Mouse (Mus musculus): Measurements from ENCODE around the gene Gjc3. TPM values are rescaled to one million over a fixed set of nuclear protein-coding genes. Genes with fewer than 3 reads are reported as not detected.

The Gjc3 gene
- 0.92 and 1.2 TPM in 2 replicates for polyA plus RNA-seq (2015; fragmentation: Nextera tagmentation; extraction: Ambion mirVana)

GRCm38 (mm10) chr5:137962945-137963344 lies at the start of gene Gjc3:
TSS of gene Gjc3 (minus strand) at chr5:137963098.
- no peaks in the 10 kb centered on the region for H3K36me3 ChIP-seq
- no peaks in the 10 kb centered on the region for H3K4me1 ChIP-seq
- no peak within 1 kb of the TSS for H3K9ac ChIP-seq
- no peak for ATAC-seq (ENCODE audit: insufficient number of reproducible peaks, low FRiP score, low TSS enrichment, low read depth)
- no peak within 1 kb of the TSS for H3K4me2 ChIP-seq (replicated peaks)
- no peak within 1 kb of the TSS for H3K27ac ChIP-seq (replicated peaks)
- no peaks in the 10 kb centered on the region for H3K9me3 ChIP-seq (replicated peaks)
- no peak within 1 kb of the TSS for H3K4me3 ChIP-seq (replicated peaks)
- no peaks in the 10 kb centered on the region for H3K27me3 ChIP-seq
- 56% methylated on average over 8 of the region's 8 CpGs for WGBS

- H3K36me3 ChIP-seq = no peaks in the 10 kb centered on the region
- 95% methylated on average over 5 of the region's 5 CpGs for WGBS
- H3K4me1 ChIP-seq = no peaks in the 10 kb centered on the region
- H3K9ac ChIP-seq = no peak overlapping the region
- no peak for ATAC-seq (ENCODE audit: insufficient number of reproducible peaks, low FRiP score, low TSS enrichment, low read depth)
- no peak overlapping the region for H3K27ac ChIP-seq (replicated peaks)
- H3K4me3 ChIP-seq (replicated peaks) = no peak overlapping the region
- H3K27me3 ChIP-seq = no peaks in the 10 kb centered on the region
- no peaks in the 10 kb centered on the region for H3K9me3 ChIP-seq (replicated peaks)
- no peak overlapping the region for H3K4me2 ChIP-seq (replicated peaks)
These were observed 49.5 kb upstream of the Gjc3 start for GRCm38 (mm10) chr5:138012382-138012781.

- H3K9me3 ChIP-seq (replicated peaks) = no peaks in the 10 kb centered on the region
- no peak overlapping the region for H3K4me2 ChIP-seq (replicated peaks)
- no peak overlapping the region for H3K27ac ChIP-seq (replicated peaks)
- no peak overlapping the region for H3K4me3 ChIP-seq (replicated peaks)
- no peaks in the 10 kb centered on the region for H3K4me1 ChIP-seq
- H3K27me3 ChIP-seq = no peaks in the 10 kb centered on the region
- no peaks in the 10 kb centered on the region for H3K36me3 ChIP-seq
- no peak for ATAC-seq (ENCODE audit: insufficient number of reproducible peaks, low FRiP score, low TSS enrichment, low read depth)
- H3K9ac ChIP-seq = no peak overlapping the region
- 80% methylated on average over 5 of the region's 5 CpGs for WGBS
These were observed 46.5 kb upstream of the Gjc3 start for GRCm38 (mm10) chr5:138009437-138009836.

GRCm38 (mm10) chr5:137986351-137986750 lies 23.5 kb upstream of the Gjc3 start:
- Histone ChIP-seq H3K4me3 (replicated peaks) (no peak overlapping the region), H3K4me1 (no peaks in the 10 kb centered on the region), H3K9me3 (replicated peaks) (no peaks in the 10 kb centered on the region), H3K27me3 (no peaks in the 10 kb centered on the region), H3K27ac (replicated peaks) (no peak overlapping the region), H3K36me3 (no peaks in the 10 kb centered on the region), H3K9ac (no peak overlapping the region), H3K4me2 (replicated peaks) (no peak overlapping the region)
- 82% methylated on average over 1 of the region's 1 CpGs for WGBS
- no peak for ATAC-seq (ENCODE audit: insufficient number of reproducible peaks, low FRiP score, low TSS enrichment, low read depth)

- Histone ChIP-seq H3K4me3 (replicated peaks) (no peak within 1 kb of the TSS), H3K4me1 (no peaks in the 10 kb centered on the region), H3K36me3 (no peaks in the 10 kb centered on the region), H3K27me3 (no peaks in the 10 kb centered on the region), H3K4me2 (replicated peaks) (no peak within 1 kb of the TSS), H3K27ac (replicated peaks) (no peak within 1 kb of the TSS), H3K9me3 (replicated peaks) (no peaks in the 10 kb centered on the region), H3K9ac (no peak within 1 kb of the TSS)
- ATAC-seq (ENCODE audit: insufficient number of reproducible peaks, low FRiP score, low TSS enrichment, low read depth) = no peak
- 62% methylated on average over 4 of the region's 4 CpGs for WGBS
These were observed 18.4 kb upstream of the Gjc3 start, which contains the start of gene Azgp1 for GRCm38 (mm10) chr5:137981300-137981699. TSS of gene Azgp1 (plus strand) at chr5:137981520.

GRCm38 (mm10) chr5:137979081-137979480 lies 16.2 kb upstream of the Gjc3 start:
- no peak overlapping the region for H3K4me2 ChIP-seq (replicated peaks)
- no peak overlapping the region for H3K27ac ChIP-seq (replicated peaks)
- no peak overlapping the region for H3K9ac ChIP-seq
- no peaks in the 10 kb centered on the region for H3K4me1 ChIP-seq
- no peaks in the 10 kb centered on the region for H3K9me3 ChIP-seq (replicated peaks)
- no peak overlapping the region for H3K4me3 ChIP-seq (replicated peaks)
- no peak for ATAC-seq (ENCODE audit: insufficient number of reproducible peaks, low FRiP score, low TSS enrichment, low read depth)
- H3K27me3 ChIP-seq = no peaks in the 10 kb centered on the region
- H3K36me3 ChIP-seq = no peaks in the 10 kb centered on the region
- WGBS = 80% methylated on average over 2 of the region's 2 CpGs

GRCm38 (mm10) chr5:137977291-137977690 lies 14.4 kb upstream of the Gjc3 start:
- H3K9me3 ChIP-seq (replicated peaks) = no peaks in the 10 kb centered on the region
- H3K4me2 ChIP-seq (replicated peaks) = no peak overlapping the region
- no peak overlapping the region for H3K4me3 ChIP-seq (replicated peaks)
- 51% methylated on average over 1 of the region's 1 CpGs for WGBS
- no peaks in the 10 kb centered on the region for H3K4me1 ChIP-seq
- no peak overlapping the region for H3K27ac ChIP-seq (replicated peaks)
- no peaks in the 10 kb centered on the region for H3K27me3 ChIP-seq
- no peak overlapping the region for H3K9ac ChIP-seq
- ATAC-seq (ENCODE audit: insufficient number of reproducible peaks, low FRiP score, low TSS enrichment, low read depth) = no peak
- no peaks in the 10 kb centered on the region for H3K36me3 ChIP-seq

GRCm38 (mm10) chr5:137975434-137975833 lies 12.5 kb upstream of the Gjc3 start:
- no peaks in the 10 kb centered on the region for H3K27me3 ChIP-seq
- no peak overlapping the region for H3K9ac ChIP-seq
- H3K9me3 ChIP-seq (replicated peaks) = no peaks in the 10 kb centered on the region
- no peaks in the 10 kb centered on the region for H3K4me1 ChIP-seq
- H3K4me3 ChIP-seq (replicated peaks) = no peak overlapping the region
- ATAC-seq (ENCODE audit: insufficient number of reproducible peaks, low FRiP score, low TSS enrichment, low read depth) = no peak
- H3K27ac ChIP-seq (replicated peaks) = no peak overlapping the region
- no peak overlapping the region for H3K4me2 ChIP-seq (replicated peaks)
- 45% methylated on average over 1 of the region's 1 CpGs for WGBS
- H3K36me3 ChIP-seq = no peaks in the 10 kb centered on the region

- Histone ChIP-seq H3K9me3 (replicated peaks) (no peaks in the 10 kb centered on the region), H3K27ac (replicated peaks) (no peak overlapping the region), H3K4me3 (replicated peaks) (no peak overlapping the region), H3K36me3 (no peaks in the 10 kb centered on the region), H3K4me2 (replicated peaks) (no peak overlapping the region), H3K27me3 (no peaks in the 10 kb centered on the region), H3K9ac (no peak overlapping the region), H3K4me1 (no peaks in the 10 kb centered on the region)
- ATAC-seq (ENCODE audit: insufficient number of reproducible peaks, low FRiP score, low TSS enrichment, low read depth) = no peak
- WGBS = 59% methylated on average over 3 of the region's 3 CpGs
These were observed 11.8 kb upstream of the Gjc3 start for GRCm38 (mm10) chr5:137974724-137975123.

GRCm38 (mm10) chr5:137973738-137974137 lies 10.8 kb upstream of the Gjc3 start:
- 60% methylated on average over 3 of the region's 3 CpGs for WGBS
- no peaks in the 10 kb centered on the region for H3K36me3 ChIP-seq
- no peak overlapping the region for H3K4me2 ChIP-seq (replicated peaks)
- H3K9me3 ChIP-seq (replicated peaks) = no peaks in the 10 kb centered on the region
- H3K9ac ChIP-seq = no peak overlapping the region
- no peak overlapping the region for H3K27ac ChIP-seq (replicated peaks)
- H3K4me1 ChIP-seq = no peaks in the 10 kb centered on the region
- no peak for ATAC-seq (ENCODE audit: insufficient number of reproducible peaks, low FRiP score, low TSS enrichment, low read depth)
- no peaks in the 10 kb centered on the region for H3K27me3 ChIP-seq
- H3K4me3 ChIP-seq (replicated peaks) = no peak overlapping the region

- Histone ChIP-seq H3K36me3 (no peaks in the 10 kb centered on the region), H3K27me3 (no peaks in the 10 kb centered on the region), H3K4me1 (no peaks in the 10 kb centered on the region), H3K27ac (replicated peaks) (no peak overlapping the region), H3K9me3 (replicated peaks) (no peaks in the 10 kb centered on the region), H3K9ac (no peak overlapping the region), H3K4me3 (replicated peaks) (no peak overlapping the region), H3K4me2 (replicated peaks) (no peak overlapping the region)
- no peak for ATAC-seq (ENCODE audit: insufficient number of reproducible peaks, low FRiP score, low TSS enrichment, low read depth)
- WGBS = 75% methylated on average over 2 of the region's 2 CpGs
These were observed 10.3 kb upstream of the Gjc3 start for GRCm38 (mm10) chr5:137973161-137973560.

GRCm38 (mm10) chr5:137966492-137966891 lies 3.6 kb upstream of the Gjc3 start:
- Histone ChIP-seq H3K36me3 (no peaks in the 10 kb centered on the region), H3K4me1 (no peaks in the 10 kb centered on the region), H3K4me2 (replicated peaks) (no peak overlapping the region), H3K4me3 (replicated peaks) (no peak overlapping the region), H3K27me3 (no peaks in the 10 kb centered on the region), H3K9me3 (replicated peaks) (no peaks in the 10 kb centered on the region), H3K9ac (no peak overlapping the region), H3K27ac (replicated peaks) (no peak overlapping the region)
- ATAC-seq (ENCODE audit: insufficient number of reproducible peaks, low FRiP score, low TSS enrichment, low read depth) = peak; percentile 51; the same call in 1 of the 2 replicates
